Mouse (Mus musculus) stomach, embryonic 15.5 days (tissue): Measurements from ENCODE around the gene Scn4b. TPM values are rescaled to one million over a fixed set of nuclear protein-coding genes. Genes with fewer than 3 reads are reported as not detected.
A peak's percentile ranks its signal among the peaks of the same experiment; 100 is the strongest.

ENCODE experiments used
- ATAC-seq: fragments of 200-750 bp; cut with Nextera tagmentation; 2 replicates; pipeline ENCODE4 v1.8.0; 2017; ENCODE audit warnings: low read depth, moderate number of reproducible peaks, moderate TSS enrichment; ENCODE audit not compliant: insufficient read depth, low FRiP score
- H3K27ac ChIP-seq: fragments of 300-500 bp; sonication (generic); 2 replicates; pipeline ENCODE4 v1.5.1; 2015; ENCODE audit warnings: mild to moderate bottlenecking, inconsistent platforms
- H3K27me3 ChIP-seq: fragments of 300-500 bp; sonication (generic); replicated peaks from 2 replicates; pipeline ENCODE4 v1.6.1; 2015; ENCODE audit warnings: inconsistent platforms
- H3K36me3 ChIP-seq: fragments of 300-500 bp; sonication (generic); 2 replicates; pipeline ENCODE4 v1.6.1; 2015; ENCODE audit warnings: inconsistent platforms
- H3K4me1 ChIP-seq: fragments of 300-500 bp; sonication (generic); 2 replicates; pipeline ENCODE4 v1.6.1; 2015; ENCODE audit warnings: inconsistent platforms
- H3K4me2 ChIP-seq: fragments of 300-500 bp; sonication (generic); 2 replicates; pipeline ENCODE4 v1.6.1; 2015; ENCODE audit warnings: mild to moderate bottlenecking, inconsistent platforms
- H3K4me3 ChIP-seq: fragments of 300-500 bp; sonication (generic); replicated peaks from 2 replicates; pipeline ENCODE4 v1.5.1; 2015; ENCODE audit warnings: inconsistent platforms
- H3K9ac ChIP-seq: fragments of 300-500 bp; sonication (generic); 2 replicates; pipeline ENCODE4 v1.6.1; 2015; ENCODE audit warnings: inconsistent platforms
- H3K9me3 ChIP-seq: fragments of 300-500 bp; sonication (generic); 2 replicates; pipeline ENCODE4 v1.6.1; 2016; ENCODE audit warnings: inconsistent platforms
- WGBS: fragments of 180-500 bp; shearing (Covaris S2); methylation state at CpG from one replicate; pipeline ENCODE4 v1.1.7; 2015; 5-methylcytosine and 5-hydroxymethylcytosine counted together
- polyA plus RNA-seq: library from polyadenylated mRNA; unstranded; fragments of >200 nt; fragmentation: Nextera tagmentation; extraction: Ambion mirVana; gene quantifications from 2 replicates; pipeline ENCODE4 v1.2.1, GENCODE M21; 2015

Scn4b gene
- 0.27 and 0.34 TPM in 2 replicates for polyA plus RNA-seq

DNA sequence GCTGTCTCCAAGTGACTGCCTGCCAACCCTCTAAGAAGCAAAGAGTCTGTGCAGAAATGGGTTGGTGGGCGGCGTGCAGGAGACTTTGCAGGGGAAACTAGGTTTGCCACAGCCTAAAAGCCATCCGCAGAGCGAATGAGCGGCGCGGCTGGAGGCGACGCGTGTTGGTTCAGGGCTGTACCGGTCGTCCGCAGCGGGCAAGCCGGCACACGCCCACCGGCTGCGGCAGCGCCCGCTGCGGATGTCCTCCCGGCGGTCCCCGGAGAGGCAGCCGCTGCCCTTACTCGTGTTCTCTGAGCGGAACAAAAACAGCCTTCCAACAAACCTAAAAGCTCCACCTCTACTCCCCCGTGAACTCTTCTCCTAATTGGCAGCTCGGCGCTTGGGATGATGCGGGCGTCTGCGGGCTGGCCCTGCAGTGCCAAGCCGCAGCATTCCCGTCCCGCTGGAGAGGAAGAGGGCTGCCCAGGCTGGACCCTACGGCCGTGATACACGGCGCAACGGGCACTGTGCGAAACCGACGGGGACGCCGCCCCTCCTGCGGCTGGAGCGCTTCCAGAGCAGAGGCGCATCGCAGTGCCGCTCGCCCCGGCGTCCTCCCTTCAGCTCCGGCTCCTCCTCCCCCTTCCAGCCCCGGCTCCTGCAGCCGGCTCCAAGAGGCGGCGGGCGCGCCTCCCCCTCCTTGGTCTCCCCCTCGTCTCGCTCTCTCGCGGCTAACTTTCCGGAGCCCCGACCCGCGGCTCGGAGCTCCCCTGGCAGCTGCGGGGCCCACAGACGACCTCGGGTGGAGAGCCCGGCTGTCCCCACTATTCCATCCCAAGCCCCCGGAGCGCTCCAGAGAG, at the start of gene Scn4b:
Gene Scn4b, plus strand, starts transcription at position 205 of the 842 bp plus-strand sequence.
- Histone ChIP-seq H3K4me3 (peak within 1 kb of the TSS; percentile 52), H3K27ac (no peak within 1 kb of the TSS), H3K4me2 (peak within 1 kb of the TSS; percentile 98), H3K9ac (0 out of 2 replicates have a peak within 1 kb of the TSS, but pooled peaks have one; percentile 19), H3K9me3 (no peaks in the 10 kb centered on the region), H3K27me3 (peaks cover 66% of the 10 kb centered on the region), H3K36me3 (no peaks in the 10 kb centered on the region), H3K4me1 (peaks cover 18% of the 10 kb centered on the region)
- WGBS: under 1% methylated on average over 74 of the region's 76 CpGs
- ATAC-seq: no peak

DNA sequence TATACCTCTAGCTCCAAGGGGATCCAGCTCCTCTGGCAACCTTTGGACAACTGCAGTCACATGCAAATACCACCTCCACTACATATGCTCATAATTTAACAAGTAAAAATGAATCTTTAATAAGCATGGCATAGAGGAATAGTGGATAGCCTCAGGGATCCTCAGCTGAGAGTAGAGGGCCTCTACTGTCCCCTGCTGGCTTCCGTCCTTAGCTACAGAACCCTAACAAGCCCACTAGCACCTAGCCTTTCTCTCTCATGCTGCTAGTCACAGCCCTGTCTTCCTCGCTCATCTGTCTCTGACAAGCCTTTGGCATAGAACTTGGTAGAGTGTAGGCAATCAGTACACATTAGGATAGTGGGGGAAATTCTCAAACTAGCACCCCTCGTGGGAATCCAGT, 47.4 kb upstream of the Scn4b start:
- WGBS: 72% methylated on average over 3 of the region's 3 CpGs
- no peak for ATAC-seq
- Histone ChIP-seq H3K9me3 (no peaks in the 10 kb centered on the region), H3K9ac (no peak overlapping the region), H3K27me3 (no peaks in the 10 kb centered on the region), H3K4me3 (no peak overlapping the region), H3K4me1 (no peaks in the 10 kb centered on the region), H3K36me3 (no peaks in the 10 kb centered on the region), H3K27ac (no peak overlapping the region), H3K4me2 (no peak overlapping the region)

DNA sequence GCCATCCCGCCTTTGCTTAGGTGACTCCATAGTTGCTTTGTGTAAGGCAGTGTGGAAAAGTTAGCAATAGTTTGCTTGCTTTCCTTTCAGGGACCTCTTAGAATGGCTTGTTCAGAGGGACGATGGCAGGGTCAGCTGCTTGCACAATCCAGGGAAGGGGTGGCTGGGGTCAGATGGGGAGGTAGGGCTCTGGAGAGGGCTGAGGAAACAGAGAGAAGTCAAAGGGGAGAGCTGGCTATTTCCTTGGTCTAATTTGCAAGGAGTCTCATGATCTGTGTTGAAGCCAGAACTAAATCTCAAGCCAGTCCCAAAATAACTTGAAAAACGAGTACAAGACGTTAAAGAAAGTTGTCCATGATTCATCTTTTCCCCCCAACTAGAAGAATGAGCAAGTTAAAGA, 45.6 kb upstream of the Scn4b start:
- Histone ChIP-seq H3K4me2 (no peak overlapping the region), H3K4me1 (no peaks in the 10 kb centered on the region), H3K27ac (no peak overlapping the region), H3K27me3 (no peaks in the 10 kb centered on the region), H3K9ac (no peak overlapping the region), H3K36me3 (no peaks in the 10 kb centered on the region), H3K4me3 (no peak overlapping the region), H3K9me3 (no peaks in the 10 kb centered on the region)
- ATAC-seq: no peak
- 48% methylated on average over 4 of the region's 4 CpGs for WGBS

DNA sequence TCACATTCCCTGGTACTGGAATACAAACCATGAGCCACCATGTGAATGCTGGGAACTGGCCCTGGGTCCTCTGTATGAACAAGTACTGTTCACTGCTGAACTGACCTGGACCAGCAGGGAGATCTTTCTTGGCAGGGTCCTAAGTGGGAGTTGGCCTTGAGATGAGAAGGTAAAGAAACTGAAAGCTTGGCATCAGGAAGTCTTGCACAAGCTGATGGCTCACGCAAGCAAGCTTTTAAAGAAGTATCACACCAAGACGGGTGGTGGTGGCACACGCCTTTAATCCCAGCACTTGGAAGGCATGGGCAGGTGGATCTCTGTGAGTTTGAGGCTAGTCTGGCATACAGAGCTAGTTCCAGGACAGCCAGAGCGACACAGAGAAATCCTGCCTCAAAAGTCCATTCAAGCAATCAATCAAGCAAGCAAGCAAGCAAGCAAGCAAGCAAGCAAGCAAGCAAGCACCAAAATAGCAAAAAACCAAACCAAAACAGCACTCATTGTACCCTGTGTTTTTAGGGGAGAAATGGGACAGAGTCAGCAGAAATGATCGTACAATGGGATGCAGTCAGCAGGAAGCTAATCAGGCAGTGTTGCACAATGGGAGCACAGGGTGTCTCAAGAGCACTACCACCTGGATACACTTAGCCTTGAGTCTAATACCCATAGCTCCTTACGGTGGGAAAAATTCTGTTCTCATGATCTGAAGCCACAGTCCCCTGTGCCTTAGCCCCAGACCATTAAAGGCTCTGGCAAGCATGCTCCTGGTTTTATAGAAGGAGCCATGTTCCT, 42.9 kb upstream of the Scn4b start:
- Histone ChIP-seq H3K9me3 (no peaks in the 10 kb centered on the region), H3K36me3 (no peaks in the 10 kb centered on the region), H3K9ac (no peak overlapping the region), H3K4me1 (no peaks in the 10 kb centered on the region), H3K4me3 (no peak overlapping the region), H3K27ac (no peak overlapping the region), H3K4me2 (no peak overlapping the region), H3K27me3 (no peaks in the 10 kb centered on the region)
- 75% methylated on average over 6 of the region's 6 CpGs for WGBS
- no peak for ATAC-seq

DNA sequence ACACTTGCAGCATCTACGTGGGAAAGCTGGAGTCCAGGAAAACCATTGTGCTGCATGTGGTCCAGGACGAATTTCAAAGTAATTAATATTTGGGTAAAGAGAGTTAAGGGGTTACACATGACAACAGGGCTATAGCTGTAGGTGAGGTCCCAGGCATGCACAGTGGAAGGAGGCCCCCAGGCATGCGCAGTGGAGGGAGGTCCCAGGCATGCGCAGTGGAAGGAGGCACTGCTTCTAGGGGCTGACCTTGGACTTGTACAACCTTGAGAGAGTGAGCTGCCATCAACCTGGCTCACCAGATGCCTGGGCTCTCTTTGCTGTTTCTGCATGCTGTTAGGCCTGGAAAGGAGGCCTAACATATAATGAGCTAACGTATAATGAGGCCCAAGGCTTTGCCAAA, 40.3 kb upstream of the Scn4b start:
- no peaks in the 10 kb centered on the region for H3K27me3 ChIP-seq
- H3K4me1 ChIP-seq: no peaks in the 10 kb centered on the region
- H3K27ac ChIP-seq: no peak overlapping the region
- no peak overlapping the region for H3K4me2 ChIP-seq
- H3K9ac ChIP-seq: no peak overlapping the region
- WGBS: 80% methylated on average over 5 of the region's 5 CpGs
- ATAC-seq: no peak
- no peaks in the 10 kb centered on the region for H3K9me3 ChIP-seq
- H3K4me3 ChIP-seq: no peak overlapping the region
- no peaks in the 10 kb centered on the region for H3K36me3 ChIP-seq

DNA sequence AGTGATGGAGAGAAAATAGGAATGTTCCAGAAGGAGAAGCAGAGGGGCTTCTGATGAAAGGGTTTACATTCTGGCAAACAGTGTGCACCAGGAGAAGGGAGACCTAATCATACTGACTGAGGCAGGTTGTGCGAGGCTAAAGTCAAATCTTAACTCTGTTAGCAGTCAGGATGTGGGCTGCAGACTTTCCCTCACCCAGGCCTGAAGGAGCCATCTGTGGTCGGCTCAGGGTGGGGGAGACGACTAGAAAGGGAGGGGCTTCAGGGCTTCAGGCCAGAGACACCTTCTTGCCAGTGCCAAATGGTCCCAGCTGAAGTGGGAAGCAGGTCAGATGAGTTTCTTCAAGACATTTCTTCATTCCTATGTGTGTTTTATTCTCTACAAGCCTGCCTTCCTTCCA, 39.8 kb upstream of the Scn4b start:
- Histone ChIP-seq H3K4me2 (no peak overlapping the region), H3K4me3 (no peak overlapping the region), H3K27me3 (no peaks in the 10 kb centered on the region), H3K36me3 (no peaks in the 10 kb centered on the region), H3K27ac (no peak overlapping the region), H3K4me1 (no peaks in the 10 kb centered on the region), H3K9ac (no peak overlapping the region), H3K9me3 (no peaks in the 10 kb centered on the region)
- no peak for ATAC-seq
- WGBS: 33% methylated on average over 3 of the region's 3 CpGs

DNA sequence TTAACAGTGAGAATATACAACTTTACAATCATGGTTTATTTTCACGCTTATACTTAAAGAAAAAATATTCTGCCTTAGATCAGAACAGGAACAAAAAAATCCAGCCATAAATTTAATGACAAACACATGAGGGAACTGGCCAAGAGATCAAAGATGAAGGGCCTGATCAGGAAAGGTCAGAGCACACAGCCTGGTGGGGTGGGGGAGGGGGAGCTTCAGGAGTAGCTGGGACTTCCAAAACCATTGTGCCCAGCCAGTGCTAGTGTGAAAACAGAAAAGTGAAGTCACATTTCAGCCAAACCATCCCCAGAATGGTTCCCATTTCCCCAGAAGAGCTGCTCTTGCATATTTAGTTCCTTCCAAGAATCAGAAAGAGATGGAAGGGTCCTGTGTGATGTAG, 35.7 kb upstream of the Scn4b start:
- Histone ChIP-seq H3K9me3 (no peaks in the 10 kb centered on the region), H3K27me3 (no peaks in the 10 kb centered on the region), H3K36me3 (no peaks in the 10 kb centered on the region), H3K9ac (no peak overlapping the region), H3K4me2 (no peak overlapping the region), H3K4me1 (no peaks in the 10 kb centered on the region), H3K27ac (peak overlapping the region; percentile 57; the same call in 1 of the 2 replicates), H3K4me3 (no peak overlapping the region)
- no peak for ATAC-seq
- WGBS: 86% methylated on average over 1 of the region's 1 CpGs

DNA sequence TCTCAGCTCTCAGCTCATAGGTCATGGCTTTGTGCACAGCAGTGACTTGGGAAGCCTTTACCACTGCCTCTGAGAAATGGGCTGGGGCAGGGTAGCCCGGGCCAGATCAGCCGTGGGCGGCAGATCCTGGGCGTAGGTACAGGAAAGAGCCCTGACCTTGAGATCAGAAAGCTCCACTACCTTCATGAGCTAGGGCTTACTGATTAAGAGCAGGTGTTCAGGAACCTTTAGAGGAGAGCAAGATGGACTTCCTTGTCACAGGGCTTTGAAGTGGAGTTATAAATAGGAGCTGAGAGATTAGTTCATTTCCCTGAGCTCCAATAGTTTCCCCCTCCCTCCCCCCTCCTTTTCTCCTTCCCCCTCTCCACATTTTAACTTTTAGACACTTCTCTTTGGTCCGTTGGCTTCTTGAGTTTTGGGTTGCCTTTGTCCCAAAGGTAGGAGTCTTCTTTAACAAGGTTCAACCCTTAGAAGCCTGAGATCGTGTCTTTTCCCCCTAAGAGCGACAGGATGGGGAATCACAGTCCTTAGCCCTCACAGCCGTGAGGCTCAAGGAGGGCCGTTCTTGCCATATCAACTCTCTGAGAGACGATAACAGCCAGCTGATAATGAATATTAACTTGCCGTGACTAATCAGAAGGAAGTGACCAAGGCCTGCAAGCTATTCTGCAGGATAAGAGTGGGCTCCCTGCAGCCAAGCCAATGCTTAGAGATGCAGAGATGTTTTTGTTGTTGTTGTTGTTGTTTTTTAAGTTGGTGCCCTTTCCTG, 34.8 kb upstream of the Scn4b start:
- no peaks in the 10 kb centered on the region for H3K36me3 ChIP-seq
- WGBS: 54% methylated on average over 11 of the region's 11 CpGs
- H3K27me3 ChIP-seq: no peaks in the 10 kb centered on the region
- peak; percentile 82 for ATAC-seq
- no peak overlapping the region for H3K4me3 ChIP-seq
- no peak overlapping the region for H3K4me2 ChIP-seq
- no peaks in the 10 kb centered on the region for H3K4me1 ChIP-seq
- H3K9me3 ChIP-seq: no peaks in the 10 kb centered on the region
- peak overlapping the region; percentile 57 for H3K27ac ChIP-seq
- H3K9ac ChIP-seq: no peak overlapping the region

DNA sequence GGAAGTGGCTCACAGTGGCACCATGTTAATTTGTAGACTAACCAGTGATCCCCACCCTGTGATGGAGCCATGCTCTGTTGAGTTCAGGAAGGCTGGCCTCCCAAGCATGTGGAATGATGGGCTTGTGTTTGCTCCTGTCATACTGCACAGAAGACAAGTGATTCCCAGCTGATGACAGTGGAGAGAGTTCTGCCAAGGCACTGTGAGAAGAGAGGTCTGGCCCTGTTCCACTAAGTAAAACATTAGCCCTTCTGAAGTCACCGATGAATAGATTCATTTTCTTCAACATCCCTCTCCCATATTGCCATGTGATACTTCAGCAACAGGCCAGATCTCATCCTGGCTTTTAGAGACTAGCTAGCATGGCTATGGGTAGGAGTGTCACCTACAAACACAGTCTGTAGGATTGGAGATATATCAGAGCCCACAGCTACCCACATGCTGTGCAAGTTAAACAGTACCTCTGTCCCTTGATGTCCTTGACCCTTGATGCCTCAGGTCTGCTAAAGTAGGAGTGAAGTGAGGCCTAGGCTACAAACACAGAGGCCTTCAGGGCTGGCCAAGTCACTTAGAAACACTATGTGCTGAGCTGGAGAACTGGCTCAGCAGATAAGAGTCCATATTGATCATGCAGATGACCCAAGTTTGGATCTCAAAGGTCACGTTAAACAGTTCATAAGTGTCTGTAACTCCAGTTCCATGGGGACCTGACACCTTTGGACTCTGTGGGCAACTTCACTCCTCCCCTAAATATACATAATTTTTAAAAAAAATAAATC, 32.4 kb upstream of the Scn4b start:
- Histone ChIP-seq H3K9me3 (no peaks in the 10 kb centered on the region), H3K4me1 (no peaks in the 10 kb centered on the region), H3K27ac (no peak overlapping the region), H3K4me3 (no peak overlapping the region), H3K4me2 (no peak overlapping the region), H3K27me3 (no peaks in the 10 kb centered on the region), H3K9ac (no peak overlapping the region), H3K36me3 (no peaks in the 10 kb centered on the region)
- WGBS: 76% methylated on average over 2 of the region's 2 CpGs
- no peak for ATAC-seq

DNA sequence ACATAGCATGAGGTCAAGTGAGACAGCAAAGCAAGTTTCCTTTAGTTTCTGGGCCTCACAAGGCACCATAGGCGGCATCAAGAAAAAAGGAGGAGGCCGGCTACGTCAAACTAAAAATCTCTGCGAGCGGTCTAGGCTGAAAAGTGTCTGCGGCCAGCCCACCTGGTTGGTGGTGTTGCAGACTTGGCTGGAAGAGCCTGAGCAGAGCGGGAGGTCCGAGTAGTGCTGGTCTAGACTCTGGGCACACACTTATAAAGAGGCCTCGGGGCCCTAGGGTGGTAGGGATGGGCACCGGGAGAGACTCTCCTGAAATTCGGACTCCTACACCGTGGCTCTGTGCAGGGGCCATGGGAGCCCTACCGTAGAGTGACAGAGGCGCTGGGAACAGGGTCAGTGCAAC, 22.5 kb upstream of the Scn4b start:
- H3K27me3 ChIP-seq: no peaks in the 10 kb centered on the region
- H3K9me3 ChIP-seq: no peaks in the 10 kb centered on the region
- H3K9ac ChIP-seq: no peak overlapping the region
- 5% methylated on average over 14 of the region's 14 CpGs for WGBS
- peak; percentile 76 for ATAC-seq
- H3K4me3 ChIP-seq: peak overlapping the region; percentile 37
- H3K36me3 ChIP-seq: no peaks in the 10 kb centered on the region
- H3K4me2 ChIP-seq: peak overlapping the region; percentile 54
- no peak overlapping the region for H3K27ac ChIP-seq
- H3K4me1 ChIP-seq: 0 out of 2 replicates have a peak, but pooled peaks cover 6% of the 10 kb centered on the region

DNA sequence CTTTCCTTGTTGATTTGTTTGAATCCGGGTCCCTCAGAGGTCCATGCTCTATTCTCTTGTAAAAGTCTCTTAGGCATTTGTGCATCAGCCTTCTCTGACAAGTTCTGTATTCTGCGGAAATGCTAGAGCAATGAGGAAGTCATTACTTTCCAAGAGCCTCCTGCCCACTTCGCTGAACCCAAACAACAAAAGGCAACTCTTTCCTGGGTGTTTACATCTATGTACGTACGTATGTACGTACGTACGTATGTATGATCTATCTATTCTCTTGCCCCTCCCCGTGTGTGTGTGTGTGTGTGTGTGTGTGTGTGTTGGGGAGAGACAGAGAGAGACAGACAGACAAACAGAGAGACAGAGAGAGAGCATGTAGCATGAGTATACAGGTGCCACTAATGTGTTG, 21.4 kb upstream of the Scn4b start:
- H3K36me3 ChIP-seq: no peaks in the 10 kb centered on the region
- ATAC-seq: no peak
- no peak overlapping the region for H3K4me3 ChIP-seq
- H3K27ac ChIP-seq: no peak overlapping the region
- no peaks in the 10 kb centered on the region for H3K9me3 ChIP-seq
- no peak overlapping the region for H3K4me2 ChIP-seq
- peaks cover 6% of the 10 kb centered on the region for H3K4me1 ChIP-seq
- WGBS: 49% methylated on average over 9 of the region's 9 CpGs
- H3K9ac ChIP-seq: no peak overlapping the region
- H3K27me3 ChIP-seq: no peaks in the 10 kb centered on the region
